Mouse (Mus musculus): Measurements from ENCODE around the gene BC004004.
"Not testable (repeated sequence)": the region's sequence is repeated elsewhere in the genome, so short reads cannot be mapped to it uniquely, and the experiment has no call there.

The BC004004 gene

GRCm38 (mm10) chr17:29297321-29297720, 28.7 kb downstream of the BC004004 start:
- DNase-seq (ENCODE audit: low spot score in 2 of 2): no peak

GRCm38 (mm10) chr17:29297813-29298212, 29.2 kb downstream of the BC004004 start:
- no peak for DNase-seq (ENCODE audit: low spot score in 2 of 2)

GRCm38 (mm10) chr17:29299282-29299681, 30.7 kb downstream of the BC004004 start:
- no peak for DNase-seq (ENCODE audit: low spot score in 2 of 2)

GRCm38 (mm10) chr17:29300926-29301325, 32.3 kb downstream of the BC004004 start:
- DNase-seq (ENCODE audit: low spot score in 2 of 2): no peak

GRCm38 (mm10) chr17:29301421-29301820, 32.8 kb downstream of the BC004004 start:
- no peak for DNase-seq (ENCODE audit: low spot score in 2 of 2)

- no peak for DNase-seq (ENCODE audit: low spot score in 2 of 2)
These were observed 33.6 kb downstream of the BC004004 start for GRCm38 (mm10) chr17:29302149-29302548.

GRCm38 (mm10) chr17:29303087-29303486, 34.5 kb downstream of the BC004004 start:
- peak in 1 of 2 experiments; percentile 67 for DNase-seq (ENCODE audit: low spot score in 2 of 2)

GRCm38 (mm10) chr17:29303856-29304255, 35.3 kb downstream of the BC004004 start:
- DNase-seq (ENCODE audit: low spot score in 2 of 2): peak in 1 of 2 experiments; percentile 40

- peak in 1 of 2 experiments; percentile 52 for DNase-seq (ENCODE audit: low spot score in 2 of 2)
These were observed 35.9 kb downstream of the BC004004 start for GRCm38 (mm10) chr17:29304376-29305057.

GRCm38 (mm10) chr17:29305058-29305806, 36.6 kb downstream of the BC004004 start:
- DNase-seq (ENCODE audit: low spot score in 2 of 2): peak in 1 of 2 experiments; percentile 38

GRCm38 (mm10) chr17:29305871-29306270, 37.3 kb downstream of the BC004004 start:
- peak in 1 of 2 experiments; percentile 35 for DNase-seq (ENCODE audit: low spot score in 2 of 2)

- DNase-seq (ENCODE audit: low spot score in 2 of 2): no peak
These were observed 41.6 kb downstream of the BC004004 start for GRCm38 (mm10) chr17:29310056-29310623.

GRCm38 (mm10) chr17:29311602-29312001, 43.0 kb downstream of the BC004004 start:
- no peak for DNase-seq (ENCODE audit: low spot score in 2 of 2)

- DNase-seq (ENCODE audit: low spot score in 2 of 2): no peak
These were observed 43.5 kb downstream of the BC004004 start for GRCm38 (mm10) chr17:29312082-29312481.

GRCm38 (mm10) chr17:29313300-29313699, 44.7 kb downstream of the BC004004 start:
- no peak for DNase-seq (ENCODE audit: low spot score in 2 of 2)

GRCm38 (mm10) chr17:29315672-29316465, 47.3 kb downstream of the BC004004 start:
- no peak for DNase-seq (ENCODE audit: low spot score in 2 of 2)

GRCm38 (mm10) chr17:29316891-29317290, 48.3 kb downstream of the BC004004 start:
- DNase-seq (ENCODE audit: low spot score in 2 of 2): no peak

GRCm38 (mm10) chr17:29317380-29317779, 48.8 kb downstream of the BC004004 start, which contains the start of gene Pi16:
TSS of gene Pi16 (plus strand) at chr17:29317680.
- DNase-seq (ENCODE audit: low spot score in 2 of 2): not testable (repeated sequence)

- DNase-seq (ENCODE audit: low spot score in 2 of 2): no peak
These were observed 50.2 kb downstream of the BC004004 start for GRCm38 (mm10) chr17:29318731-29319250.

GRCm38 (mm10) chr17:29319476-29319875, 50.9 kb downstream of the BC004004 start:
- DNase-seq (ENCODE audit: low spot score in 2 of 2): no peak

GRCm38 (mm10) chr17:29319881-29320639, 51.5 kb downstream of the BC004004 start:
- no peak for DNase-seq (ENCODE audit: low spot score in 2 of 2)

Measured in spleen, postnatal 10 days (tissue).